Mouse (Mus musculus) MEL (cell line): Measurements from ENCODE around the gene Sde2.
A peak's percentile ranks its signal among the peaks of the same experiment; 100 is the strongest.

Experiments
- CTCF ChIP-seq, 3 experiments: IDR thresholded peaks in 2 of 3; conservative IDR thresholded peaks in 1 of 3; 2 replicates each; pipeline ENCODE4 v1.5.1; 2011 to 2012; ENCODE audit warnings: low read length in 3 of 3, low read depth in 2 of 3, mild to moderate bottlenecking in 2 of 3, improper control_type of control experiment in 1 of 3, inconsistent platforms in 1 of 3, mixed read lengths in 1 of 3, moderate library complexity in 1 of 3; ENCODE audit not compliant: control insufficient read depth in 1 of 3, insufficient read depth in 1 of 3, poor library complexity in 1 of 3, severe bottlenecking in 1 of 3
- ELF1 ChIP-seq: IDR thresholded peaks from 2 replicates; pipeline ENCODE4 v1.6.1; 2014; ENCODE audit warnings: low read depth, mild to moderate bottlenecking, inconsistent platforms, low read length, improper control_type of control experiment, moderate library complexity
- GABPA ChIP-seq: IDR thresholded peaks from 2 replicates; pipeline ENCODE4 v1.6.1; 2012; ENCODE audit warnings: low read depth, mild to moderate bottlenecking, inconsistent platforms, low read length, improper control_type of control experiment, moderate library complexity
- MXI1 ChIP-seq: IDR thresholded peaks from 2 replicates; pipeline ENCODE4 v1.6.1; 2011; ENCODE audit warnings: mild to moderate bottlenecking, low read depth, low read length, improper control_type of control experiment
- NRF1 ChIP-seq: IDR thresholded peaks from 2 replicates; pipeline ENCODE4 v1.6.1; 2014; ENCODE audit warnings: low read depth, mild to moderate bottlenecking, inconsistent platforms, low read length, improper control_type of control experiment, moderate library complexity; ENCODE audit not compliant: poor library complexity, insufficient read depth, severe bottlenecking
- POLR2A ChIP-seq, 2 experiments: IDR thresholded peaks; 2 replicates each; pipeline ENCODE4 v1.6.1; 2011 to 2012; ENCODE audit warnings: low read length in 2 of 2, mild to moderate bottlenecking in 2 of 2, control low read depth in 1 of 2, improper control_type of control experiment in 1 of 2, low read depth in 1 of 2, moderate library complexity in 1 of 2; ENCODE audit not compliant: control insufficient read depth in 1 of 2, insufficient read depth in 1 of 2, poor library complexity in 1 of 2
- RCOR1 ChIP-seq: IDR thresholded peaks from 2 replicates; pipeline ENCODE4 v1.6.1; 2012; ENCODE audit warnings: low read depth, mild to moderate bottlenecking, inconsistent platforms, low read length, improper control_type of control experiment
- TAL1 ChIP-seq: IDR thresholded peaks from 2 replicates; pipeline ENCODE4 v1.6.1; 2012; ENCODE audit warnings: mild to moderate bottlenecking, inconsistent platforms, low read length, moderate library complexity, mixed read lengths
- ZKSCAN1 ChIP-seq: IDR thresholded peaks from 2 replicates; pipeline ENCODE4 v1.6.1; 2012; ENCODE audit warnings: low read depth, mild to moderate bottlenecking, inconsistent platforms, low read length, improper control_type of control experiment, moderate library complexity

- TF ChIP-seq RCOR1 (peak; percentile 50; the same call in 1 of the 2 replicates), ELF1 (peak; percentile 43; the same call in 1 of the 2 replicates), POLR2A (IDR thresholded peaks at IDR 0.05; ENCODE audit: control insufficient read depth in 1 of 2, insufficient read depth in 1 of 2, low read depth in 1 of 2, low read length in 2 of 2, poor library complexity in 1 of 2) (peak in 1 of 2 experiments; percentile 54; a peak in 1 of 4 replicates), TAL1 (peak; percentile 95), CTCF (IDR thresholded peaks at IDR 0.05 in 2 of 3, conservative IDR thresholded peaks at IDR 0.05 in 1 of 3; ENCODE audit: control insufficient read depth in 1 of 3, insufficient read depth in 1 of 3, low read depth in 2 of 3, low read length in 3 of 3, poor library complexity in 1 of 3, severe bottlenecking in 1 of 3) (no peak), MXI1 (no peak), NRF1 (no peak), GABPA (no peak), ZKSCAN1 (no peak)
Observed at GRCm38 (mm10) chr1:180902915-180903314, 52.0 kb downstream of the Sde2 start.
